Mouse (Mus musculus): ENCODE measurements at regions not wholly inside any gene's neighbourhood (a gene's known extent, or its start where the extent isn't known, plus 50 kb on each side); places are given as distances from the start of the nearest gene placed in this dataset.

DNA sequence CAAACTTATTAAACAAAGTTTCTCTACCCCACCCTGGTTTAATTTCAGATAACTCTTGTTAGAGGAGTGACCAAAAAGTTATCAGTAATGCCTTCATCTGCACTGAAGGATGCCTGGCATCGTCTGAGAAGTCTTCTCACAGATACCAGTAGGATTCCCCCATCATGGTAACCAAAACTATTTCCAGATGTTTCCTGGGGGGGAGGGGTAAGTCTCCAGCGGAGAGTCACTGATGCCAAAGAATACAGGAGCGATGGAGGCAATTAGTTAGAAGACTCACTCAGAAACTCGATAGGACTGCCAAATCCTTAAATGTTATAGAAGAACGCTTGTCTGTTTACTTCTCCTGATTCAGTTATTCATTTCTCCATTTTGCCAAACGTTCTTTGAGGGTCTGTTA lies 116.3 kb upstream of the Nrbf2 start:
- TF ChIP-seq CTCF (IDR thresholded peaks at IDR 0.05) = no peak
- no peak for TF ChIP-seq EP300 (IDR thresholded peaks at IDR 0.05)
